25 mouse cellular contexts compared by ENCODE assay signal in genomic region chr12:3387891-3388290, GRCm38 (mm10).
"Had no signal": no experiment of that assay in that cellular context is flagged by ENCODE, and none has a peak within 500 bp of the region (broad histone marks: within the 10 kb centered on the region; RNA-seq: fewer than 3 reads in every experiment).

No protein-coding gene starts in this region.

- H3K4me3 ChIP-seq: heart, adult 2 months; heart, embryonic 13.5 days; heart, embryonic 15.5 days; hindbrain, embryonic 13.5 days; hindbrain, embryonic 15.5 days; kidney, embryonic 15.5 days; limb, embryonic 10.5 days; limb, embryonic 12.5 days; liver, embryonic 13.5 days had no signal

- DNase-seq: gastrocnemius, postnatal 14 days; gastrocnemius, postnatal 36 days; heart, adult 11 months; heart, adult 2 months; heart, postnatal 14 days; heart, postnatal 36 days; kidney, adult 11 months; kidney, adult 2 months; kidney, adult 9 months; kidney, postnatal 14 days; kidney, postnatal 36 days; layer of hippocampus, adult 9-11 months; layer of hippocampus, postnatal 36 days; liver; liver, embryonic 13.5 days had no signal

- H3K4me1 ChIP-seq: kidney, embryonic 15.5 days; limb, embryonic 10.5 days; limb, embryonic 12.5 days; liver, embryonic 13.5 days had no signal

- H3K27ac ChIP-seq: heart, adult 2 months; heart, embryonic 13.5 days; heart, embryonic 15.5 days; hindbrain, embryonic 13.5 days; hindbrain, embryonic 15.5 days; hindbrain, postnatal 0 days; kidney, embryonic 15.5 days; kidney, postnatal 0 days; limb, embryonic 10.5 days; limb, embryonic 12.5 days; liver, embryonic 13.5 days had no signal

- H3K27me3 ChIP-seq: heart, embryonic 13.5 days; heart, embryonic 15.5 days; hindbrain, embryonic 13.5 days; hindbrain, embryonic 15.5 days; kidney, embryonic 15.5 days; limb, embryonic 12.5 days; liver, embryonic 13.5 days had no signal

- H3K9me3 ChIP-seq: heart, embryonic 13.5 days; heart, embryonic 15.5 days; hindbrain, embryonic 13.5 days; hindbrain, embryonic 15.5 days; kidney, embryonic 15.5 days; limb, embryonic 10.5 days; limb, embryonic 12.5 days; liver, embryonic 13.5 days had no signal

- H3K36me3 ChIP-seq: liver, embryonic 13.5 days had no signal

- H3K9ac ChIP-seq: heart, embryonic 13.5 days; heart, embryonic 15.5 days; hindbrain, embryonic 13.5 days; hindbrain, embryonic 15.5 days; kidney, embryonic 15.5 days; limb, embryonic 12.5 days; liver, embryonic 13.5 days had no signal

- ATAC-seq: hindbrain, postnatal 0 days; intestine, embryonic 16.5 days had no signal
